Mouse (Mus musculus): Measurements from ENCODE around the gene Fbxw8.
A peak's percentile ranks its signal among the peaks of the same experiment; 100 is the strongest.

The Fbxw8 gene

GRCm38 (mm10) chr5:118154839-118155564 lies at the start of gene Fbxw8:
Fbxw8 (minus strand) TSS chr5:118155464.
- peak; percentile 82 for DNase-seq (ENCODE audit: low read depth, low spot score)

- no peak for DNase-seq (ENCODE audit: low read depth, low spot score)
Observed at GRCm38 (mm10) chr5:118204675-118205440, 49.6 kb upstream of the Fbxw8 start.

GRCm38 (mm10) chr5:118199670-118200069 lies 44.4 kb upstream of the Fbxw8 start:
- no peak for DNase-seq (ENCODE audit: low read depth, low spot score)

GRCm38 (mm10) chr5:118197421-118197820 lies 42.2 kb upstream of the Fbxw8 start:
- DNase-seq (ENCODE audit: low read depth, low spot score), result no peak

GRCm38 (mm10) chr5:118192221-118192620 lies 37.0 kb upstream of the Fbxw8 start:
- no peak for DNase-seq (ENCODE audit: low read depth, low spot score)

- DNase-seq (ENCODE audit: low read depth, low spot score), result no peak
Observed at GRCm38 (mm10) chr5:118190491-118190890, 35.2 kb upstream of the Fbxw8 start.

- DNase-seq (ENCODE audit: low read depth, low spot score), result no peak
Observed at GRCm38 (mm10) chr5:118188356-118188755, 33.1 kb upstream of the Fbxw8 start.

GRCm38 (mm10) chr5:118186903-118187633 lies 31.8 kb upstream of the Fbxw8 start:
- DNase-seq (ENCODE audit: low read depth, low spot score), result no peak

- no peak for DNase-seq (ENCODE audit: low read depth, low spot score)
Observed at GRCm38 (mm10) chr5:118177640-118178039, 22.4 kb upstream of the Fbxw8 start.

GRCm38 (mm10) chr5:118175137-118175536 lies 19.9 kb upstream of the Fbxw8 start:
- no peak for DNase-seq (ENCODE audit: low read depth, low spot score)

GRCm38 (mm10) chr5:118174310-118175009 lies 19.2 kb upstream of the Fbxw8 start:
- DNase-seq (ENCODE audit: low read depth, low spot score), result no peak

GRCm38 (mm10) chr5:118172078-118172723 lies 16.9 kb upstream of the Fbxw8 start:
- no peak for DNase-seq (ENCODE audit: low read depth, low spot score)

GRCm38 (mm10) chr5:118171665-118172064 lies 16.4 kb upstream of the Fbxw8 start:
- no peak for DNase-seq (ENCODE audit: low read depth, low spot score)

- DNase-seq (ENCODE audit: low read depth, low spot score), result no peak
Observed at GRCm38 (mm10) chr5:118170888-118171529, 15.7 kb upstream of the Fbxw8 start.

GRCm38 (mm10) chr5:118169222-118170221 lies 14.3 kb upstream of the Fbxw8 start:
- DNase-seq (ENCODE audit: low read depth, low spot score), result no peak

- DNase-seq (ENCODE audit: low read depth, low spot score), result no peak
Observed at GRCm38 (mm10) chr5:118167561-118167995, 12.3 kb upstream of the Fbxw8 start.

GRCm38 (mm10) chr5:118165462-118165861 lies 10.2 kb upstream of the Fbxw8 start:
- no peak for DNase-seq (ENCODE audit: low read depth, low spot score)

GRCm38 (mm10) chr5:118164581-118164980 lies 9.3 kb upstream of the Fbxw8 start, which contains the start of gene Hrk:
Hrk (plus strand) TSS chr5:118164648.
- DNase-seq (ENCODE audit: low read depth, low spot score), result no peak

- no peak for DNase-seq (ENCODE audit: low read depth, low spot score)
Observed at GRCm38 (mm10) chr5:118160691-118161090, 5.4 kb upstream of the Fbxw8 start.

Measured in embryo, embryonic 11.5 days (tissue).